Mouse (Mus musculus) midbrain, embryonic 10.5 days (tissue): ENCODE results near the gene Dync1li2. TPM values are rescaled to one million over a fixed set of nuclear protein-coding genes. Genes with fewer than 3 reads are reported as not detected.

Experiments
- DNase-seq: peaks from one replicate; pipeline ENCODE4 v3.0.0-alpha.2; 2017; ENCODE audit warnings: low spot score
- H3K27ac ChIP-seq: fragments of 300-500 bp; sonication (generic); replicated peaks from 2 replicates; pipeline ENCODE4 v1.5.1; 2016; ENCODE audit warnings: mild to moderate bottlenecking
- H3K27me3 ChIP-seq: fragments of 300-500 bp; sonication (generic); 2 replicates; pipeline ENCODE4 v1.6.1; 2016; ENCODE audit warnings: low read depth, mild to moderate bottlenecking; ENCODE audit not compliant: poor library complexity, severe bottlenecking
- H3K36me3 ChIP-seq: fragments of 300-500 bp; sonication (generic); 2 replicates; pipeline ENCODE4 v1.6.1; 2016; ENCODE audit warnings: mild to moderate bottlenecking, moderate library complexity
- H3K4me1 ChIP-seq: fragments of 300-500 bp; sonication (generic); 2 replicates; pipeline ENCODE4 v1.6.1; 2016
- H3K4me3 ChIP-seq: fragments of 300-500 bp; sonication (generic); 2 replicates; pipeline ENCODE4 v1.5.1; 2016; ENCODE audit warnings: mild to moderate bottlenecking, moderate library complexity
- H3K9me3 ChIP-seq: fragments of 300-500 bp; sonication (generic); replicated peaks from 2 replicates; pipeline ENCODE4 v1.6.1; 2016; ENCODE audit warnings: mild to moderate bottlenecking
- WGBS: fragments of 180-500 bp; shearing (Covaris S2); methylation state at CpG from one replicate; pipeline ENCODE4 v1.1.7; 2016; 5-methylcytosine and 5-hydroxymethylcytosine counted together
- polyA plus RNA-seq: library from polyadenylated mRNA; unstranded; fragments of >200 nt; fragmentation: Nextera tagmentation; extraction: Ambion mirVana; gene quantifications from 2 replicates; pipeline ENCODE4 v1.2.1, GENCODE M21; 2016

The Dync1li2 gene
- polyA plus RNA-seq, 1 experiment from 2014 or later = 80.1 TPM

DNA sequence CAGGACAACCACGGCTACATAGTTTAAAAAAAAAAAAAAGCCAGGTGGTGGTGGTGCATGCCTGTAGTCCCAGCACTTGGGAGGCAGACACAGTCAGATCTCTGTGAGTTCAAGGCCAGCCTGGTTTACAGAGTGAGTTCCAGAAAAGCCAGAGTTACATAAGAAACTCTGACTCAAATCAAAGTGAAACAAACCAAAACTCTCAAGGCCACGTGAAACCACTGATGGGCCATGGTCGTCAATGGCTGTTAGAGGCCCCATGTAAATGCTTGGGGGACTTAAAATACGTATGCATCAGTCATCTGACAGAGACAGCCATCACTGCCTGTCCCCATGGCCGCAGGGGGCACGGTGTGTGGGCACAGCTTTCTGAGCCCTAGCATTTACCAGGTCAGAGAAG, 71.7 kb downstream of the Dync1li2 start:
- DNase-seq = no peak
- no peak overlapping the region for H3K27ac ChIP-seq
- no peaks in the 10 kb centered on the region for H3K9me3 ChIP-seq
- H3K4me3 ChIP-seq = no peak overlapping the region
- H3K27me3 ChIP-seq = no peaks in the 10 kb centered on the region
- WGBS = 89% methylated on average over 6 of the region's 6 CpGs
- no peaks in the 10 kb centered on the region for H3K36me3 ChIP-seq
- H3K4me1 ChIP-seq = peaks cover 37% of the 10 kb centered on the region

DNA sequence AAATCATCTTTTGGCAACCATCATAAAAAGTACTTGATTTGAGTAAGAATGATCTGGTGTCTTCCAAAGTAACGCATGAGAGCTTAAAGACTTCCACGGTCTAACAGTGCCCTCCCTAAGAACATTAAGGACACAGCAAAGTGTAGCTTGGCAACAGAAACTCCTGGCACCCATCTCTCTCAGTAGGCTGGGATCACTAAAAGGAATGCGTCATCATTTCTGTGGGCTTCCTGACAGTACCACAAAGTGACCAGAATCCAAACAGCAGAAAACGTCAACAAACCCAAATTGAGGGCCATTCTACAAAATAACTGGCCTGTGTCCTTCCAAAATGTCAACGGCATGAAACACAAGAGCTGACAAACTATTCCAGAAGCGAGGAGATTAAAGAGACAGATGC, 72.8 kb downstream of the Dync1li2 start:
- Histone ChIP-seq H3K9me3 (no peaks in the 10 kb centered on the region), H3K27ac (no peak overlapping the region), H3K36me3 (no peaks in the 10 kb centered on the region), H3K27me3 (no peaks in the 10 kb centered on the region), H3K4me1 (peaks cover 32% of the 10 kb centered on the region), H3K4me3 (no peak overlapping the region)
- 83% methylated on average over 6 of the region's 6 CpGs for WGBS
- no peak for DNase-seq

DNA sequence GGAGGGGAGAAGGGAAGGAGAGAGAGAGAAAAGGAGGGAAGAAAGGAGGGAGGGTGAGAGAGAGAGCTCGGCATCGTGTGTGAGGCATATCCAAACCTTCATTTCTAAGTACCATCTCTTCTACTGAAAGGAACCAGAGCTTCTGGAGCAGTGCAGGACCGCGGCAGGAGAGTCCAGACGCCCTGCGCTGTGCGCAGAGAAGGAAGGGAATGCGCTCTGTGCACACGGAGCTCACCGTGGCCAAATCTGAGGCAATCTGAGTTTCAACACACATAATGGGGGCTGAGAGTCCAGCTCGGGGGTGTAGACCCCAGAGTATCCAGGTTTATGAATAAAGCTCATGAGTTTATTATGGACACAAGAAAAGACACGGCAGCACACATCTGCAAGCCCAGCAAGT, 73.3 kb downstream of the Dync1li2 start:
- no peak overlapping the region for H3K4me3 ChIP-seq
- no peaks in the 10 kb centered on the region for H3K27me3 ChIP-seq
- H3K4me1 ChIP-seq = peaks cover 28% of the 10 kb centered on the region
- 87% methylated on average over 12 of the region's 12 CpGs for WGBS
- no peak overlapping the region for H3K27ac ChIP-seq
- no peak for DNase-seq
- no peaks in the 10 kb centered on the region for H3K36me3 ChIP-seq
- no peaks in the 10 kb centered on the region for H3K9me3 ChIP-seq

Other genes with a start within 250 kb of the Dync1li2 start
- gene Tk2, start 194.5 kb downstream of the Dync1li2 start, polyA plus RNA-seq = 29.3 and 30.3 TPM in 2 replicates
- gene Cklf, start 192.2 kb downstream of the Dync1li2 start, polyA plus RNA-seq = 44.1 and 45.6 TPM in 2 replicates
- not detected in 2 replicates for gene Cmtm2a, start 149.9 kb downstream of the Dync1li2 start, polyA plus RNA-seq
- gene Gm45711, start 133.0 kb downstream of the Dync1li2 start, polyA plus RNA-seq = not detected in 2 replicates
- not detected in 2 replicates for gene Cmtm1, start 132.9 kb downstream of the Dync1li2 start, polyA plus RNA-seq
- not detected in 2 replicates for gene Gm11020, start 121.5 kb downstream of the Dync1li2 start, polyA plus RNA-seq
- gene Cmtm2b, start 120.8 kb downstream of the Dync1li2 start, polyA plus RNA-seq = not detected in 2 replicates
- 72.8 and 79.1 TPM in 2 replicates for gene Cmtm3, start 103.6 kb downstream of the Dync1li2 start, polyA plus RNA-seq
- 1.7 and 1.8 TPM in 2 replicates for gene Cmtm4, start 47.2 kb downstream of the Dync1li2 start, polyA plus RNA-seq
- 0.16 and 0.22 TPM in 2 replicates for gene Terb1, start 66.9 kb upstream of the Dync1li2 start, polyA plus RNA-seq
- 134 and 139 TPM in 2 replicates for gene Nae1, start 91.6 kb upstream of the Dync1li2 start, polyA plus RNA-seq
- 0.86 and 1.2 TPM in 2 replicates for gene Car7, start 91.6 kb upstream of the Dync1li2 start, polyA plus RNA-seq
- 14.3 and 16.5 TPM in 2 replicates for gene Pdp2, start 148.4 kb upstream of the Dync1li2 start, polyA plus RNA-seq
- not detected in 2 replicates for gene Cdh16, start 181.3 kb upstream of the Dync1li2 start, polyA plus RNA-seq
- 1.3 and 2.0 TPM in 2 replicates for gene Rrad, start 188.3 kb upstream of the Dync1li2 start, polyA plus RNA-seq
- gene Ciao2b, start 198.9 kb upstream of the Dync1li2 start, polyA plus RNA-seq = 107 and 110 TPM in 2 replicates